Mouse (Mus musculus) regulatory T cell (primary cell): ENCODE results near the gene Zbtb3.

Experiments used
- in situ Hi-C: fragments of 300-600 bp; cut with MboI, MseI; formaldehyde crosslinking; loops from one replicate; pipeline ENCODE4 v1.15.1; 2025; ENCODE audit warnings: high pct_unique_total_duplicates

The Zbtb3 gene

DNA sequence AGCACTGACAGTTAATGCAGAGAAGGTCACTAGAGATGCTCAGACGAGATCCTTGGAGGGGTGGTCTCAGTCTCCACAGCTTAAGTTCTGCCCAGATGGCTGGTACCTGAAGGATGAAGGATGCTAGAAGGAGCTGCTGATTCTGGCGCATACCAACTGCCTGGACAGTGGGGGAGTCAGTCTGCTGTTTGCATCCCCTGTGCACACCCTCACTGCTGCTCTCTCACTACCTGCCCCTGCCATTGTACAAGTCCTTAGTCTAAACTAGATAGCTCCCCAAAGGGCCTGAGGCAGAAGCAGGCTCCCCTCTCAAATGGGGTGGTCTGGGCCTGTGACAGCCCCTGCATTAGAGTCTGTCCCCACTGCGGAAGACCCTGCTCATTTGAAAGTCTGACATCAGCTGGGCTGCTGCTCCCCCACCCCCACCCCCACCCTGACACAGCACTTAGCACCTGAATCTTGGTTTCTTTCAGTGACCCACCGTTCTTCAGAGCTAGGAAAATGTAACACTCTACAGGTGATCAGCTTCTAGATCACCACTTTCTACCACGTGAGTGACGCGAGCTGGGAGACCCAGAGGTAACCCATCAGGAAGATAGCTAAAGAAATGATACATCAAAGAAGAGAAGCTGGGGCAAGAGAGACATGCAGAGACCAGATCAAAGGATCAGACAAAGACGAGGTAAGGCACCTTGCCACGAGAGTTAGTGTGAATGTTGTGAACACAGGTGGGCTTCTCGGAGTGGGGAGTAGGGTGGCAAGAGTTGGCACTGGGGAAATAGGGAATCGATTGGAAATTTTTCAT lies 37.0 kb downstream of the Zbtb3 start, which contains the start of gene Gng3:
Gene Gng3 (minus strand): TSS at position 92 of the 805 bp plus-strand sequence.
- in situ Hi-C loops = loop anchor here (5.0 to 25.0 kb wide), 3 partner anchors 58 to 252 kb away; partner anchors contain the start of genes Ganab and Slc22a8

- in situ Hi-C loops = loop anchor here (5.0 to 25.0 kb wide), 3 partner anchors 57 to 253 kb away; partner anchors contain the start of genes Ganab and Slc22a8
Measured at GRCm38 (mm10) chr19:8839908-8840791, 37.8 kb downstream of the Zbtb3 start.

DNA sequence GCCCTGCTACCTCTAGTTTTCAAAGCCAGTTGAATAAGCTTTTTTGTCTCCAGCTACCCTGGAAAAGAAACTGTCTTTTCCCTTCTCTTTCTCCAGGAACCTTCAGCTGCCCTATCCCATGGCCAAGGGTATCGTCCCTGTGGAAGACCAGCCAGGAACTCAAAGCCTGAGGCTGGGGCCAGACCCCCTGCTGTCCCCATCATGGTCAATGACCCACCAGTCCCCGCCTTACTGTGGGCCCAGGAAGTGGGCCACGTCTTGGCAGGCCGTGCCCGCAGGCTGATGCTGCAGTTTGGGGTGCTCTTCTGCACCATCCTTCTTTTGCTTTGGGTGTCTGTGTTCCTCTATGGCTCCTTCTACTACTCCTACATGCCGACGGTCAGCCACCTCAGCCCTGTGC lies 38.7 kb downstream of the Zbtb3 start:
- in situ Hi-C loops = loop anchor here (25.0 kb wide), 1 partner anchor 254 kb away; the partner anchor contains the start of gene Slc22a8

DNA sequence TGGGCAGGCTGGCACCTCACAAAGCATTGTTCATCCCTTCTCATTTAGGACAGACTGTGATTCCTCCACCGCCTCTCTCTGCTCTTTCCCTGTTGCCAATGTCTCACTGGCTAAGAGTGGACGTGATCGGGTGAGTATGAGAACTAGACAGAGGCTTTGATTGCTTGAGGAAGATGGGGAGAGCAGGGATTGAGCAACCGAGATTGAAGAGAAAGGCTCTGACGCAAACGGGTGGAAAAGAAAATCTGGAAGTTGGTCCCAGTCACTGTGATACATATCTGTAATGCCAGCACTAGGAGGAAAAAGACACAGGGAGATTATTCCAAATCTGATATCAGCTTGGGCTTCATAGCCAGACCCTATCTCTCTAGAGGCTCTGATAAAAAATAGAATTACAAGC lies 40.6 kb downstream of the Zbtb3 start:
- in situ Hi-C loops = loop anchor here (25.0 kb wide), 1 partner anchor 256 kb away; the partner anchor contains the start of gene Slc22a8

- in situ Hi-C loops = loop anchor here (5.0 to 25.0 kb wide), 2 partner anchors 257 to 268 kb away; partner anchors contain the start of gene Slc22a8
Measured at GRCm38 (mm10) chr19:8844371-8845129, 42.2 kb downstream of the Zbtb3 start.

- in situ Hi-C loops = loop anchor here (5.0 to 25.0 kb wide), 2 partner anchors 261 to 264 kb away; partner anchors contain the start of gene Slc22a8
Measured at GRCm38 (mm10) chr19:8848356-8848755, 46.0 kb downstream of the Zbtb3 start.

- in situ Hi-C loops = no loop called here
Measured at GRCm38 (mm10) chr19:8850402-8850901, 48.1 kb downstream of the Zbtb3 start, which contains the start of gene Lrrn4cl. Gene Lrrn4cl (plus strand): TSS chr19:8850768.

DNA sequence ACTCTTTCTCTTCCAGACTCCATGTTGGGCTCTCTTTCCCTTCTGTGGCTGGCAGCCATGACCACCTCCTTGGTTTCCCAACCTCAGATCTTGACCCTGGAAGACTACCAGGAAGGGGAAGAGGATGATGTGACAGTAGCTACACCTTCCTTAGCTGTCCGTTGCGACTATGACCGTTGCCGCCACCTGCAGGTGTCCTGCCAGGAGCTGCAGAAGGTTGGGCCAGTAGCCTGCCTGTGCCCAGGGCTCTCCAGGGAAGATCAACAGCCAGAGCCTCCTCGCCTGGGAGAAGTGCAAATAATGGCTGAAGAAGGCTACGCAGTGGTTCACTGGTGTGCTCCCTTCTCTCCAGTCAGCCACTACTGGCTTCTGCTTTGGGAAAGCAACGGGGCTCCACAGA lies 49.3 kb downstream of the Zbtb3 start:
- in situ Hi-C loops = no loop called here

DNA sequence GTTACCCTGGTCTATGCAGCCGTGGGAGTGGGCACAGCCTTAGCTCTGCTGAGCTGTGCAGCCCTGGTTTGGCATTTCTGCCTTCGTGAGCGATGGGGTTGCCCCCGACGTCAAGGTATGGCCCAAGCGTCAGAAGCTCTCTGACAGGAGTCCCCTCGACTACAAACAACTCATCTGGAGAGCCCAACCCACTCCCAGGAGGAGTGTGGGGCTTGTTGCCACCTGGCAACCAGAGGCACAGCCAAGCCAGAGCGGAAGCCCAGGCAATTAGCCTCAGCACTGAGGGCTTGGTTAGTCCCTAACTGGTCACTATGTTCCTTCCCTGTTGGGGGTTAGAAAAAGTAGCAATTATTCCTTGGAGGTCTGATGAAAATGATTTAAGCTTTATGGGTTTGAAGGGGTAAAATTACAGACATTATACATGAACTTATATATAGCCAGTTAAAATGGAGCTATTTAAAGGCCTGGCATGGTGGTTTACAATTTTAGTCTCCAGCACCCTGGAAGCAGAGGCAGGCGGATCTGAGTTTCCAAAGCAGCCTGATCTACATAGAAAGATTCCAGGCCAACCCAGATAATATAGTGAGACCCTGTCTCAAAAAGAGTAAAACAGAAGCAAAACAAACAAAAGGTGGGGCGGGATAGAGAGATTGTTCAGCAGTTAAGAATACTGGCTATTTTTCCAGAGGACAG lies 50.0 kb downstream of the Zbtb3 start:
- in situ Hi-C loops = no loop called here

DNA sequence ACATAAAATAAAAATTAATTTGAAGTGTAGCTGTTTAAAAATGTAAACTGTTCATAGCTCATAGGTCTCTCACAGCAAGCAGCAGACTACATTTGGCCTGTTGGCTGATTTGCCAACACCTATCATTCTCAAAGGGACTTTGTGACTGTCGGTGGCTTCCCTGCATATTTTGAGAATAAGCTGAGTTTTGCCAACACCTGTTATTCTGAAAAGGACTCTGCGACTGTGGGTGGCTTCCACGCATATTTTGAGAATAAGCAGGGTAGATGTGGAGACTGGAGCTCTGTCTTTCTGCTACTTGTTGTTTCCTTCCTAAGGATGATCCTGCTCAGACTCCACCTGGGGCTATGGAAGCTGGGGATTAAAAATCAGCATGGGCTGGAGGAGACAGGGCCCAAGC lies 50.8 kb downstream of the Zbtb3 start:
- in situ Hi-C loops = no loop called here
